Mouse (Mus musculus): ENCODE data around the gene Lrrfip1. TPM values are rescaled to one million over a fixed set of nuclear protein-coding genes. Genes with fewer than 3 reads are reported as not detected.

Lrrfip1 gene
- total RNA-seq, 4 experiments from 2014 or later, result 56.4 to 65.5 (median 60.6) TPM

DNA sequence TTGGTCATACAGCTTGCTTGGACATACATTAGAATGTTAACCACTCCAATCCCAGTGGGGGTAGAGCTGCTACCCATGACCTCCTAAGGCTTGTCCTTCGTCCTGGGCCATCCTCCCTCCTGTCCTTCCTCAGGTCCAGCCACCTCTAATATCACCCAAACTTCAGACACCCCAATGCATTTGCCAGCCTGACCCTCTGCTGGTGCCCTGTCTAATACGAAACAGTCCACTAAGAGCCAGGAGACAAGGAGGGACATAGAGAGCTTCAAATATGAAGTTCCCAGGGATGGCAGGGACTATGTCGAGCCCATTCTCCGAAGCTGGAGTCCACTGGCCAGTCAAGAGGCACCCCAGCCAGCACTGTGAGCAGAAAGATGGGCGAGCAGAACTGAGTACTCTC is 896 bp upstream of the Lrrfip1 start:
- DNase-seq (ENCODE audit: low spot score in 2 of 2), result no peak

GRCm38 (mm10) chr1:90998891-90999611 is 514 bp downstream of the Lrrfip1 start:
- DNase-seq (ENCODE audit: low spot score in 2 of 2), result no peak

GRCm38 (mm10) chr1:90999911-91000601 is 1.5 kb downstream of the Lrrfip1 start:
- DNase-seq (ENCODE audit: low spot score in 2 of 2), result no peak

- DNase-seq (ENCODE audit: low spot score in 2 of 2), result no peak
Observed at GRCm38 (mm10) chr1:91001101-91001500, 2.6 kb downstream of the Lrrfip1 start.

DNA sequence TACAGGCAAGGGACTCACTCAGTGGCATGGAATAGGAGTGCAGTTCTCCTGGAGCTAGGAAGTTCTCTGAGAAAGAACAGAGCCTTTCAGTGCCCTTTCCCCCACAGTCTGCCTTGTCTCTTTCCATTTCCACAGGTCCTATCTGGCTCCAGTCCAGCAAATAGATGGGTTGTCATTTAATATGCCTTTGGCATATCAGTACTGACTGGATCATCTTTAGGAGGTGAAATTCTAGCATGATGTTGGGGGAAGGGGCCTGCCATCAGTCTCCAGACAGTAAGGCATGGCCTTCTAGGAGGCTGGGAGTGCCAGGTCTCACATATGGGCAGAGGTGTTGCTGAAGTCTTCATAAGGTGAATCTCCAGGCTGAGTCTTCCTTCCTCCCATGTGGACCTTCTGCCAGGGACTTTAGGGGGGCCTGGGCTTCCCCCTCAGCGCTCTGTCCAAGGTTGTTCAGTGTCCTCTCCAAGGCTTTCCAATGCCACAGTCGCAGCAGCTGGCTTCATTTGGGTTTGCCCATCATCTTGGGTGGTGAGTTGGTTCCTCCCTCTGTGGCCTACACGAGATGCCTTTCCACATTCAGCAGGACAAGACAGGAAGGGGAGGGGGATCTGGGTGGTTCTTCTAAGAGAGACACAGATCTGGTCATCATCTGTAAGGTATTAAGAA is 3.5 kb downstream of the Lrrfip1 start:
- no peak for DNase-seq (ENCODE audit: low spot score in 2 of 2)

- DNase-seq (ENCODE audit: low spot score in 2 of 2), result no peak
Observed at GRCm38 (mm10) chr1:91002641-91003040, 4.1 kb downstream of the Lrrfip1 start.

- no peak for DNase-seq (ENCODE audit: low spot score in 2 of 2)
Observed at GRCm38 (mm10) chr1:91003522-91004253, 5.2 kb downstream of the Lrrfip1 start.

DNA sequence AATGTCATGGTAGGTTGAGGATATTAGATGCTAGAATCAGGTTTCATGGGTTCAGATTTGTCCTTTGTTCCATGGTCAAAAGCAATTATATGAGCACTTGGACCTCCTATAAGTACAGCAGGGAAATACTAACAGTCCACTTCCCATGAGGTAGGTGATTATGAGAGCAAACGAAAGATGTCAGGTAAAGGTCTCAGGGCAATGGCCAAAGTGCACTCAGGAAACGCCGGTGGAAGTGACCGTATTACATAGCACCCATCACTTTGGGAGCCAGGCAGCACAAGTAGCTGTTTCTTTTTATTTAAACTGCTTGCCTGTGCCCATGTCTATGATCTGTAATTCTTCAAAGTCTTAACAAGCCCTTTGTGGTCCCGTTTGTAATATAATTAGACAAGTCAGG is 7.5 kb downstream of the Lrrfip1 start:
- no peak for DNase-seq (ENCODE audit: low spot score in 2 of 2)

GRCm38 (mm10) chr1:91006708-91007107 is 8.2 kb downstream of the Lrrfip1 start:
- DNase-seq (ENCODE audit: low spot score in 2 of 2), result no peak

- DNase-seq (ENCODE audit: low spot score in 2 of 2), result no peak
Observed at GRCm38 (mm10) chr1:91008147-91008682, 9.7 kb downstream of the Lrrfip1 start.

- DNase-seq (ENCODE audit: low spot score in 2 of 2), result no peak
Observed at GRCm38 (mm10) chr1:91008746-91009145, 10.2 kb downstream of the Lrrfip1 start.

DNA sequence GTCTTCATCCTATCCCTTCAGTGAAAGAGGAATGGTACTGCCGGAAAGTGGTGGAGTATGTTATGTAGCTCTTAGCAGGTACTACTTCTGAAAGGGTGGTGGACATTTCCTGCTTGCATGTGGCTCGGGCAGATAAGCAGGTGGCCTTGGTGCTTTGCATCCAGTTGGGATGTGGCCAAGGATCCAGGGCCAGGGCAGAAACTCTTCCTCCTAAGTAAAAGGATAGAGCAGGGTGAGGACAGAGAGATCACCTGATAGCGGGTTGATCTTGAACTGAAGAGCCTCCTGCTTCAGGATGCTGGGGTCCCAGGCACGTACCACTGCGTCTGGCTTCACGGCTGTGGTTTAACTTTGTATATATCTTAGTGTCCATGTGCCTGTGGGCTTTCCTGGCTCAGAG is 10.7 kb downstream of the Lrrfip1 start:
- DNase-seq (ENCODE audit: low spot score in 2 of 2), result no peak

DNA sequence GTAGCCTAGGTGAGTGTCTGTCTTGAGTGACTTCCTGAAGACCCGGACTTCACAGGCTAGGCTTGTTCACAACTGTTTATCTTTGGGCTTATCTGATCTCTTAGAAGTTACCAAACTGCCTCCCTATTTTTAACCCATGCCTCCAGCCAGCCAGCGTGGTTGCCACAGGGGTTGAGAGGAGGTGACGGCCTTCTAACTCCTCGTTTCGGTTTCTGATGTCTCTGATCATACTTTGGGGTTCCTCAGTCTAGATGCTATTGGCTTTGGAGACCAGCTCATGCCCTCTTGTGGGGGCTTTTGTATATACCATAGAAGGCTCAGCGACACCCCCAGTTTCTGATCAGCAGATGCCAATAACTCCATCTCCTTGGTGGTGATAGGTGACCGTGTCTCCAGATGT is 11.7 kb downstream of the Lrrfip1 start:
- DNase-seq (ENCODE audit: low spot score in 2 of 2), result no peak

GRCm38 (mm10) chr1:91010716-91011115 is 12.2 kb downstream of the Lrrfip1 start:
- DNase-seq (ENCODE audit: low spot score in 2 of 2), result no peak

DNA sequence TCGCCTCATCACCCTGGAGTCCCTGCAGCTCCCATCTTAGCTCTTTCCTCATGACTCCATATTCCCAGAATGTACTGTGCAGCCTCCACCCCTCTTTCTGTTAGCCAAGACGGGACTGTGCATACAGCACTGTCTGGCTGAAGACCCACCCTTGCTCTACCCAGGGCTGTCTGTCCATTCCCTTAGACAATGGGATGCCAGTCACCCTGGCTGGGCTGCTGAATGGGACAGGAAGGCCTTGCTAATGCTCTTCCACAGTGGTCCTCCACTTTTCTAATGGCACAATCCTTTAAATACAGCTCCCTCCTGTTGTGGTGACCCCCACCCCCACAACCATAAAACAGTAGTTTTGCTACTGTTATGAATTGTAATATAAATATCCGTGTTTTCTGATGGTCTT is 12.8 kb downstream of the Lrrfip1 start:
- DNase-seq (ENCODE audit: low spot score in 2 of 2), result no peak

DNA sequence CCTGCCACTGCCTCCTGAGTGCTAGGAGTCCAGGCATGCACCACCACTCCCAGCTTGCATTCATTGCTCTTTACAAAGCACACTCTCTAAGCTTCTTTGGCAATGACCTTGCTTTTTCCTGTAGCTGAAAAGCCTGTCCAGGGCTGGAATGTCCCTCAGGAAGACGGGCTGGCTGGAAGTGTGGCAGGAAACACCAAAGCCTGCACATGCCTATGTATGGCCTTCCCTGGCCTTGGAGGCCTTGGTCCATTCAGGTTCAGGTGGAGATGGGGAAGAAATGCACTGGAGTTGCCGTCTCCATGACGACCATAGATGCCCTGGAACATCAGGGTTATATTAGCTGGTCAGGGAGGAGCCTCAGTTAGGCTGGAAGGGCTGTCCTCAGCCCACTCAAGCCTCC is 15.3 kb downstream of the Lrrfip1 start:
- no peak for DNase-seq (ENCODE audit: low spot score in 2 of 2)

- no peak for DNase-seq (ENCODE audit: low spot score in 2 of 2)
Observed at GRCm38 (mm10) chr1:91015571-91015970, 17.0 kb downstream of the Lrrfip1 start.

GRCm38 (mm10) chr1:91017111-91017758 is 18.7 kb downstream of the Lrrfip1 start:
- no peak for DNase-seq (ENCODE audit: low spot score in 2 of 2)

DNA sequence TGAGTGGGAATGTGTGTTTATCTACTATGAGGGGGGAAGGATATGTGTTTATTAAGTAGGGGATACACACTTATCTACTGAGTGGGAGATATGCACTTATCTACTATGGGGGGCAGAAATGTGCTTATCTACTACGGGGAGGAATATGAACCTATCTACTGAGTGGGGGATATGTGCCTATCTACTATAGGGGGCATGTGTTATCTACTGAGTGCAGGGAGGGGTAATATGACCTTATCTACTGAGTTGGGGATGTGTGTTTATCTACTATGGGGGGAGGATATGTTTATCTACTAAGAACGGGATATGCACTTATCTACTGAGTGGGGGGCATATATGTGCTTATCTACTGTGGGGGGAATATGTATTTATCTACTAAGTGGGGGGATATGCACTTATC is 20.8 kb downstream of the Lrrfip1 start:
- no peak for DNase-seq (ENCODE audit: low spot score in 2 of 2)

DNA sequence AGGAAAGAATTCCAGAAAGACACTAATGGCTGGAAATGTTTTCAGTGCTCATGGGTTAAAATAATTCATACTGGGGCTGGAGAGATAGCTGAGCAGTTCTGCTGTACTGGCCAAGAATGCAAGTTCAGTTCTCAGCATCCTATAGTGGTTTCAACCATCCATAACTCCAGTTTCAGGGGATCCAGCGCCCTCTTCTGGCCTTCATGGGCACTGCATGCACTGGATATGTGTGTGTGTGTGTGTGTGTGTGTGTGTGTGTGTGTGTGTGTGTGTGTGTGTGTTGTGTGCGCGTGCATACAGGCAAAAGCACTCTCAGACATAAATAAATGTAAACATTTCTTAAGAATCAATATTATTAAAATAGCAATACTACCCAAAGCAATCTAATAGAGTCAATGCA is 22.8 kb downstream of the Lrrfip1 start:
- no peak for DNase-seq (ENCODE audit: low spot score in 2 of 2)

Measured in left cerebral cortex, adult 8-10 months (tissue).